Mouse (Mus musculus): ENCODE data around the gene Mrpl55. TPM values are rescaled to one million over a fixed set of nuclear protein-coding genes. Genes with fewer than 3 reads are reported as not detected.

Gene Mrpl55
- total RNA-seq, 1 experiment: 66.4 TPM

DNA sequence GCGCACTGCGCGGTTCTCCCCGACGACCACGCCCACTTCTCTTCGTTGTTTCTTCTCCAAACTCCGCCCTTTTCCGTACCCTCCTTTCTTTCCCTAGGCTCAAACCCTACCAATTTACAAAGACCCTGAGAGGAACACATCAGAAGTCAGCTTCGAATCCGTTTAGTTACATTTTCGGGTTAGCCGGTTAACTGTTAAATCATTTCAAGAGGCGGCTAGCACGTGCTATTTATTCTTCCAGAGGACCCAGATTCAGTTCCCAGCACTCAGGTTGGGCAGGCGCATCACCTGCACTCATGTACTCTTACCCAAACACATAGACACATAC lies 10.3 kb upstream of the Mrpl55 start, which contains the start of gene Guk1:
Gene Guk1, minus strand, starts transcription at position 154 of the 328 bp plus-strand sequence.
- H3K27ac ChIP-seq (ENCODE audit: insufficient read depth, low read depth, low read length, poor library complexity, severe bottlenecking): peak within 1 kb of the TSS; percentile 62
- peak within 1 kb of the TSS; percentile 94 for H3K9ac ChIP-seq (ENCODE audit: insufficient read depth, low read depth, low read length, poor library complexity, severe bottlenecking)
- in situ Hi-C loops (cut with MboI; ENCODE audit: low sequenced_read_pairs in 2 of 2, unreplicated experiment in 2 of 2): no loop called here
- H3K4me3 ChIP-seq (ENCODE audit: insufficient read depth in 1 of 2, low read depth in 1 of 2, low read length in 2 of 2, poor library complexity in 1 of 2, severe bottlenecking in 1 of 2): peak within 1 kb of the TSS; percentile 82 to 86
- H3K36me3 ChIP-seq (ENCODE audit: control insufficient read depth, insufficient read depth, low read length, poor library complexity, severe bottlenecking): peaks cover 9% of the 10 kb centered on the region; the same call in 1 of the 2 replicates
- H3K9me3 ChIP-seq (ENCODE audit: control insufficient read depth, insufficient read depth, low read depth, low read length): no peaks in the 10 kb centered on the region
- DNase-seq (ENCODE audit: low read depth, low spot score): no peak
- no peak for TF ChIP-seq ZC3H11A (IDR thresholded peaks at IDR 0.05; ENCODE audit: borderline replicate concordance, low read depth, low read length)
- no peak for TF ChIP-seq MAFK (IDR thresholded peaks at IDR 0.05; ENCODE audit: insufficient read depth, low read depth, low read length)
- no peak for TF ChIP-seq ZNF384 (IDR thresholded peaks at IDR 0.05; ENCODE audit: low read depth, low read length)
- no peak for TF ChIP-seq CHD2 (IDR thresholded peaks at IDR 0.05; ENCODE audit: low read depth, low read length)
- TF ChIP-seq HCFC1 (IDR thresholded peaks at IDR 0.05; ENCODE audit: borderline replicate concordance, insufficient read depth, low read length): no peak
- H3K4me1 ChIP-seq (ENCODE audit: control insufficient read depth in 2 of 2, insufficient read depth in 2 of 2, low read length in 2 of 2, poor library complexity in 1 of 2): peaks cover 3 to 13% of the 10 kb centered on the region in 2 experiments; a peak in 3 of 4 replicates

DNA sequence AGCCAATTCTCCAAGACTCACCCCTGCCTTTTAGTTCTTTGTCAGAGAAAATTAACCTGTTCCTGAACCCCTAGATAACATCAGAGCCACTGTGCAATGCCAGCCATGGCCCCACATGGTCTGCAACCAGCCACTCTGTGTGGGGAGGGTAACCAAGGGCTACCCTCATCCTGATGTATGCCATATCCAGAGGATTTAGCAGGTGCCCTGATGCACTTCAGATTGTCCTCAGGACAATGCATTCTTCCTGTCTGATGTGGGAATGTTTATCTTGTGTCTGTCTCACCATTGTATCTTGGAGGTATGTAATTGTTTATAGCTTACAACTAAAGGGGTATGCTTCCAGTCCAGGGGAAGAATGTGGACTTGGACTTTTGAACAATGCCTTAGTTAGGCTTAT lies 6.1 kb upstream of the Mrpl55 start:
- Histone ChIP-seq H3K9me3 (ENCODE audit: control insufficient read depth, insufficient read depth, low read depth, low read length) (no peaks in the 10 kb centered on the region), H3K4me3 (ENCODE audit: insufficient read depth in 1 of 2, low read depth in 1 of 2, low read length in 2 of 2, poor library complexity in 1 of 2, severe bottlenecking in 1 of 2) (no peak overlapping the region), H3K36me3 (ENCODE audit: control insufficient read depth, insufficient read depth, low read length, poor library complexity, severe bottlenecking) (no peaks in the 10 kb centered on the region), H3K9ac (ENCODE audit: insufficient read depth, low read depth, low read length, poor library complexity, severe bottlenecking) (no peak overlapping the region), H3K27ac (ENCODE audit: insufficient read depth, low read depth, low read length, poor library complexity, severe bottlenecking) (no peak overlapping the region), H3K4me1 (ENCODE audit: control insufficient read depth in 2 of 2, insufficient read depth in 2 of 2, low read length in 2 of 2, poor library complexity in 1 of 2) (peaks cover 2 to 3% of the 10 kb centered on the region in 2 experiments; a peak in 2 of 4 replicates)
- TF ChIP-seq CHD2 (IDR thresholded peaks at IDR 0.05; ENCODE audit: low read depth, low read length): no peak
- no peak for DNase-seq (ENCODE audit: low read depth, low spot score)
- in situ Hi-C loops (cut with MboI; ENCODE audit: low sequenced_read_pairs in 2 of 2, unreplicated experiment in 2 of 2): no loop called here

GRCm38 (mm10) chr11:59201216-59202002 lies 877 bp upstream of the Mrpl55 start:
- Histone ChIP-seq H3K36me3 (ENCODE audit: control insufficient read depth, insufficient read depth, low read length, poor library complexity, severe bottlenecking) (peaks cover 10% of the 10 kb centered on the region), H3K9ac (ENCODE audit: insufficient read depth, low read depth, low read length, poor library complexity, severe bottlenecking) (peak overlapping the region; percentile 59), H3K4me1 (ENCODE audit: control insufficient read depth in 2 of 2, insufficient read depth in 2 of 2, low read length in 2 of 2, poor library complexity in 1 of 2) (peaks cover 0 to 2% of the 10 kb centered on the region in 2 experiments; a peak in 1 of 4 replicates), H3K27ac (ENCODE audit: insufficient read depth, low read depth, low read length, poor library complexity, severe bottlenecking) (no peak overlapping the region), H3K9me3 (ENCODE audit: control insufficient read depth, insufficient read depth, low read depth, low read length) (no peaks in the 10 kb centered on the region), H3K4me3 (ENCODE audit: insufficient read depth in 1 of 2, low read depth in 1 of 2, low read length in 2 of 2, poor library complexity in 1 of 2, severe bottlenecking in 1 of 2) (peak overlapping the region; percentile 67 to 84)
- TF ChIP-seq ZC3H11A (IDR thresholded peaks at IDR 0.05; ENCODE audit: borderline replicate concordance, low read depth, low read length) (no peak), CHD2 (IDR thresholded peaks at IDR 0.05; ENCODE audit: low read depth, low read length) (no peak), MAFK (IDR thresholded peaks at IDR 0.05; ENCODE audit: insufficient read depth, low read depth, low read length) (no peak), ZNF384 (IDR thresholded peaks at IDR 0.05; ENCODE audit: low read depth, low read length) (no peak), HCFC1 (IDR thresholded peaks at IDR 0.05; ENCODE audit: borderline replicate concordance, insufficient read depth, low read length) (no peak)
- no peak for DNase-seq (ENCODE audit: low read depth, low spot score)
- in situ Hi-C loops (cut with MboI; ENCODE audit: low sequenced_read_pairs in 2 of 2, unreplicated experiment in 2 of 2): no loop called here

- no peak for TF ChIP-seq ZC3H11A (IDR thresholded peaks at IDR 0.05; ENCODE audit: borderline replicate concordance, low read depth, low read length)
- peak; percentile 44; the same call in 1 of the 2 replicates for TF ChIP-seq HCFC1 (IDR thresholded peaks at IDR 0.05; ENCODE audit: borderline replicate concordance, insufficient read depth, low read length)
- TF ChIP-seq CHD2 (IDR thresholded peaks at IDR 0.05; ENCODE audit: low read depth, low read length): no peak
- no peak for TF ChIP-seq MAFK (IDR thresholded peaks at IDR 0.05; ENCODE audit: insufficient read depth, low read depth, low read length)
- no peak for TF ChIP-seq ZNF384 (IDR thresholded peaks at IDR 0.05; ENCODE audit: low read depth, low read length)
- Histone ChIP-seq H3K9ac (ENCODE audit: insufficient read depth, low read depth, low read length, poor library complexity, severe bottlenecking) (peak within 1 kb of the TSS; percentile 94), H3K4me3 (ENCODE audit: insufficient read depth in 1 of 2, low read depth in 1 of 2, low read length in 2 of 2, poor library complexity in 1 of 2, severe bottlenecking in 1 of 2) (peak within 1 kb of the TSS; percentile 91 to 98), H3K4me1 (ENCODE audit: control insufficient read depth in 2 of 2, insufficient read depth in 2 of 2, low read length in 2 of 2, poor library complexity in 1 of 2) (peaks cover 0 to 5% of the 10 kb centered on the region in 2 experiments; a peak in 1 of 4 replicates), H3K9me3 (ENCODE audit: control insufficient read depth, insufficient read depth, low read depth, low read length) (no peaks in the 10 kb centered on the region), H3K36me3 (ENCODE audit: control insufficient read depth, insufficient read depth, low read length, poor library complexity, severe bottlenecking) (peaks cover 40% of the 10 kb centered on the region), H3K27ac (ENCODE audit: insufficient read depth, low read depth, low read length, poor library complexity, severe bottlenecking) (peak within 1 kb of the TSS; percentile 81)
- DNase-seq (ENCODE audit: low read depth, low spot score): peak; percentile 84
- in situ Hi-C loops (cut with MboI; ENCODE audit: low sequenced_read_pairs in 2 of 2, unreplicated experiment in 2 of 2): no loop called here
These were observed 6.0 kb downstream of the Mrpl55 start, which contains the start of gene 2310033P09Rik for GRCm38 (mm10) chr11:59208153-59208831. Gene 2310033P09Rik, plus strand, starts transcription at chr11:59208321.

All from ES-E14 (cell line).